Mouse (Mus musculus): ENCODE measurements at regions not wholly inside any gene's neighbourhood (a gene's known extent, or its start where the extent isn't known, plus 50 kb on each side); places are given as distances from the start of the nearest gene placed in this dataset.
"Not testable (repeated sequence)": the region's sequence is repeated elsewhere in the genome, so short reads cannot be mapped to it uniquely, and the experiment has no call there.

DNA sequence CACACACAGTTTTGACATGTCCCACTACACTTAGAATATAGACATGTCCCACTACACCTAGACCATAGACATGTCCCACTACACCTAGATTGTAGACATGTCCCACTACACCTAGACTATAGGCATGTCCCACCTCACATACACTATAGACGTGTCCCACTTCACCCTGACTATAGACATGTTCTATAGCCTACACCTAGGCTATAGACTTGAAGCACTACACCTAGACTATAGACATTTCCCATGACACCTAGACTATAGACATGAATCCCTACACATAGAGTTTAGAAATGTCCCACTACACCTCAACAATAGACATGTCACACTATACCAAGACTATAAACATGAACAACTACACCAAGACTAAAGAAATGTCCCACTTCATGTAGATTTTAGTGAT is 2580.9 kb downstream of the Gm37988 start:
- DNase-seq (ENCODE audit: low read depth): no peak

DNA sequence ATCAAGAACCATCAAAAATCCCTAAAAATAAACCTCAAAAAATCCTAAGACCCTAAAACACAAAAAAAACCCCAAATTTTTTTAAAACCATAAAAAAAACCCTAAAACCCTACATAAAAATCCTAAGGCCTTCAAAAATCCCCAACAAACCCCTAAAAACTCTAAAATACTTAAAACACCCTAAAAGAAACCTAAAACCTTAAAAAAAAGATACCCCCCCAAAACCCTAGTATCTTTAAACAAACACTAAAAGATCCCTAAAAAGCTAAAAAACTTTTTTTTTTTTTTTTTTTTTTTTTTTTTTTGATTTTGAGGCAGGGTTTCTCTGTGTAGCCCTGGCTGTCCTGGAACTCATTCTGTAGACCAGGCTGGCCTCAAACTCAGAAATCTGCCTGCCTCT is 2585.8 kb downstream of the Gm37988 start:
- peak; percentile 13 for DNase-seq (ENCODE audit: low read depth)

DNA sequence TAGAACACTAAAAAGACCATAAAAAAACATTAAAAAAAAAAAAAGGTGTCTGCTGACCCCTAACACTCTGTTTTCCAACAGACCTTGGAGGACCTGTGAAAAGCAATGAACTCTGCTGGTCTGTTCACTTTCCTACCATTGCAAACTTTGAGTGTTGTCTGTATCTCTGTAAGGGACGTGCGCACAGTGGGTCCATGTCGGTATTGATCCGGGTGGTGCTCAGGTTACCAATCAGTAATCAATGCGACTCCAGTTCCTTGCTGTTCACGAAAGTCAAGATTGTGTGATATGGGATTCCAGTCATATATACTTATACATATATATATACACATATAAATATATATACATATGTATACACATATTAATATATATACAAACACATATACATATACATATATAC is 2586.5 kb downstream of the Gm37988 start:
- peak; percentile 17 for DNase-seq (ENCODE audit: low read depth)

DNA sequence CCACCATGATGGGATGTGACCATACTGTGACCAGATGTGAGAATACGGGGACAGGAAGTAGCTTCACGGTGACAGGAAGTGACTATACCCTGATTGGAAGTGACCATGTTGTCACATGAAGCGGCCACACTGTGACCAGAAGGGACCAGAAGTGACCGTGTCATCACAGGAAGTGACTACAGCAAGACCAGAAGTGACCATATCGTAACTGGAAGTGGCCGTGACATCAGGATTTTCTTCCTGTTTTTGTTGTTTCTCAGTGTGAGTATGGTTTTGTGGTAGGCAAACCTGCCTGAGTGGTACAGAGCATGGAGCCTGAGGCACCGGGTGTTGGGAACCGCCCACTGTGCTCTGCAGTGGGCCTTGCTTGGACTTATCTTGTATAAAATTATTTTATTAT is 2587.8 kb downstream of the Gm37988 start:
- peak; percentile 44 for DNase-seq (ENCODE audit: low read depth)

DNA sequence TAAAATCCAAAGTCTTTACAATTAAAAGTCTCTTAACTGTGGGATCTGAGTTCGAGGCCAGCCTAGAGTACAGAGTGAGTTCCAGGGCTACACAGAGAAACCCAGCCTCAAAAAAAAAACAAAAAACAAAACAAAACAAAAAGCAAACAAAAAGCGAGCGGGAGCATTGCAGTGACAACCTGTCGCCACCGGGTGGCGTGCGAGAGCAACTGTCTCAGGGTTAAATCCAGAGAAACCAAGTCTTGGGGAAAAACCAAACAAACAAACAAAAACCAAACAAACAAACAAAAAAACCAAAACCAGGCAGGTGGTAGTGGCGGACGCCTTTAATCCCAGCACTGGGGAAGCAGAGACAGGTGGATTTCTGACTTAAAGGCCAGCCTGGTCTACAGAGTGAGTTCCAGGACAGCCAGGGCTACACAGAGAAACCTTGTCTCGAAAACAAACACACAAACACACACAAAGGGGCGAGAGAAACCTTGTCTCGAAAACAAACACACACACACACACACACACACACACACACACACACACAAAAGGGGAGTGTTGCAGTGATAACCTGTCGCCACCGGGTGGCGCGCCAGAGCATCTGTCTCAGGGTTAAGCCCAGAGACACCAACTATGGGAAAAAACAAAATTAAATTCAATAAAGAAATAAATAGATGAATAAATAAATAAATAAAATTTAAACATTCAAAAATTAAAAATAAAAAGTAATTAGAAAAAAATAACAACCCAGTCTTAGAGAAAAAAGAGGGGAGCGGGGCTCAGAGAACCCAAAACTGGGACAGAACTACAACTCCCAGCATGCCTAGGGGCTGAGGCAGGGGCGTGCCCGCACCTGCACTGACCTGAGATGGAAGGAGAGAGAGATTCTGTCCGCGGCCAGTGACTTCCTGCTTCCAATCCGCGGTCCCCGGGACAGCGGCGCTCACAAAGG is 2589.4 kb downstream of the Gm37988 start:
- peak; percentile 95 for DNase-seq (ENCODE audit: low read depth)

DNA sequence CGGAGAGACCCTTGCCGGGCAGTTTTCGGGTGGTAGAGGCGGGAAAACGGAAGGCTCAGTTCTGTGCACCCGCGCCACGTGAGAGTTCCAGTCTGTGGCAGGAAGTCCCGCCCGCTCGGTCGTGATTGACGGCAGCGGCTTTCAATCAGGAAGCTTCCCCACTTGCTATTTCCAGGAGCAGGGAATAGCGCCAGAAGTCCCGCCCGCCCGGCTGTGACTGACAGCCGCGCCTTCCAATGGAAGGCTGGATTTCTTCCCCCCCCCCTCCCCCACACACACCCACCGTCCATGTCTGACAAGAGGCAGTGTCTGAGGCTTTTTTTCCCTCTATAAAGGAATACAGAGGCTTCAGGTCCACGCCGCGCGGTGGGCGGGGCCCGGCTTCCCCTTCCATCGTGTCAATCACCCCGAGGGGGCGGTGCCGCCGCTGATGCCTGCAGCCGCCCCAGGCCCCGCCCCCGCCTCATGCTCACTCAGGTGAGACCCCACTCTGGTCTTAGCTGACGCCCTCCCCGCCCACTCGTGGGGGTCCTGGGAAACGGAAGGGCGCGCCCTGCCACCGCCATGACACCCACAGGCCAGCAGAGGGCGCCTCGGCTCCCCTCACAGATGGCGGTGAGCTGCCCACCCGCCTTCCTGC is 2590.2 kb downstream of the Gm37988 start:
- DNase-seq (ENCODE audit: low read depth): peak; percentile 98

DNA sequence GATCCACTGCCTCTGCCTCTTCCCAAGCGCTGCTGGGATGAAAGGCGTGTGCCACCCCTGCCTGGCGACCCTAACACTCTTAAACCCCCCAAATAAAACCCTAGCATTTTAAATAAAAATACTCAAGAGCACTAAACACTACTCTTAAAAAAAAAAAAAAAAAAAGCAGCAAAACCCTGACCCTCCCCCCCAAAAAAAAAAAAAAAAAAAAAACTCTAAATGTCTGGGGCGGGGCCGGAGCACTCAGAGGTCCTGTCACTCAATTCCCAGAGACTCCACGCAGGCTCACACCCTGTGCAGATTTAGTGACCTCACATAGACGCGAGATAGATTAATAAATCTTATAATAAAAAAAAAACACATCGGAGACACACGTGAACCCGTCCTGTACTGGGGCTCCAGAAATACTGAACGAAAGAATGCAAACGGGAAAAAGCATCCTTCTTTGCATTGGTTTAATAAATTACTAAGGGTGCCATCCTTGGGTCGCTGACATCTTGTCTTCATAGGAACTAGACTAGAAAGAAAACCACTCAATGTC is 2591.1 kb downstream of the Gm37988 start:
- DNase-seq (ENCODE audit: low read depth): peak; percentile 13

DNA sequence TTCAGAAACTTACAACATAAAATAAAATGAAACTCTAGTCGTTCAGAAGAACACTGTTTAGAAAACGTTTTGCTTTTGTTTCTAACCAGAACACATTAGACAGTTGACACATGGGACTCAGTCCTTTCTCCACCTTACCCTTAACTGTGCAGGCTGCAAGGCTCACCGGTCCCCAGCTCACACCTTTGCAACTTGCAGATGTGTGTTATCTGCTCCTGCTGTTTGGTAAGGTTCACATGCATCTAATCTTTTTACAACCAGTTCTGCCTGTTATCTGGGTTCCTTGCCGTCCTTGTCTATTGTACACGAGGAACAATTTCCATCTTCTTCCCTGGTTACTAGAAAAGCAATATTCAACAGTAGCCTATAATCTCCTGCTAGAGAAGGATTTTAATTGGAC is 2598.0 kb downstream of the Gm37988 start:
- DNase-seq (ENCODE audit: low read depth): not testable (repeated sequence)

DNA sequence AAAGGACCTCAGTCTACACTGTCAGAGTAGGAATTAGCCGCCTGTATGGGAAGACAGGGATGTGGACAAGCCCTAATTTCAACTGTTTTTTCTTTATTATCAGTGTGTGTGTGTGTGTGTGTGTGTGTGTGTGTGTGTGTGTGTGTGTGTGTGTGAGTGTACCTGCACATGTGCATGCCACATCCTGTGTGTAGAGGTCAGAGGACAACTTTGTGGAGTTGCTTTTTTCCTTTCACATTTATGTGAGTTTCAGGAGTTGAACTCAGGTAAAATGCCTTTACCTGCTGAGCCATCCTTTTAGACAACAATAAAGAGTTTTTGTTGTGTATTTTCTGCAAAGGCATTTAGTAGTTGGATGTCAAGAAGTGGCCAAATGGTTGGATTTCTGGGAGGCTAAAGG is 2606.8 kb downstream of the Gm37988 start:
- peak; percentile 6 for DNase-seq (ENCODE audit: low read depth)

DNA sequence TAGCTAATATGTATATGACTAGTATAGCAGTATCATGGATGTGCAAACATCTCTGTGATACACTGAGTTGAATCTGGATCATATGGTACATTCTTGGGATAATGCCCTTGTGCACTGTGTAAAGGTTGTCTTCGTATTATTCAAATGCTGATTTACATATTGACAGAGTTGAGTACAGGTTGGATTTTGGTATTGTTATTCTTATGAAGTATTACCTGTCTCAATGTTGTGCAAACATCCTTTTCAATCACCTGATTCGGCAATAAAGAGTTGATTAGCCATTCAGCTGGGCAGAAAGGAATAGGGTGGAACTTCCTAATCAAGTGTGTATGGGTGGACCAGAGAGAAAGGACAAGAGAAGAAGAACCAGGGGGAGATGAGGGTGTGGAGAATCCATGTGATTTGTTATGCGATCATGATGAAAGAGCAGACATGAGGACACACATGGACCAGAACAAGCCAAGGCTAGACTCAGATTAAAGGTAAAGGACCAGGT is 2644.0 kb downstream of the Gm37988 start:
- no peak for DNase-seq (ENCODE audit: low read depth)

DNA sequence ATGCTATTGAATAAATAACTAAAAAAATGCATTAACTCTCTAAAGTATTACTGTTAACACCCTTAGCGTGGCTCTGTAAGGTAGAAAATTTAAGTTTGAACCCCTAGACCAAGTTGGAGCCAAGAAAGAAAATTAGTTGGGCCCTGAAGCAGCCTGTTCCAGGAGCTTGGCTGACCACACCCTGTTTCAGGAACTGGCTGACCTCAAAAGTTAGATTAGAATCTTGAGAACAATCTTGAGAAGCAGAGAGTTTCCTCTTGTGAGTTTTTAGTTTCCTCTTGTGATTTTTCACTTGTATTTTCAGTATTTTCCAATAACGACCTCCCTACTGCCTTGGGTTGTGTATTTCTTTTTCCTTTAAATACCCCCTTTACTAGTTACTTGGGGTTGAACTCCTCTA is 2647.2 kb downstream of the Gm37988 start:
- DNase-seq (ENCODE audit: low read depth): peak; percentile 52

DNA sequence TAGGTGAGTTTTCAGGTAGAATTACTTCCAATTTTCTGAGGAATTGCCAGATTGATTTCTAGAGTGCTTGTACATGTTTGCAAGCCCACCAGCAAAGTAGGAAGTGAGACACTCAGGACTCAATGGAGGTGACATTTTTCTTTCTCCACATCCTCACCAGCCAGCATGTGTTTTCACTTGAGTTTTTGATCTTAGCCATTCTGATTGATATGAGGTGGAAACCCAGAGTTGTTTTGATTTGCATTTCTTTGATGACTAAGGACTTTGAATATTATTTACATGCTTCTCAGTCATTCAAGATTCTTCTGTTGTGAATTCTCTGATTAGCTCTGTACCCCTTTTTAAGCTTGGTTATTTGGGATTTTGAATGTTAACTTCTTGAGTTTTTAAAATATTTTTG is 2650.2 kb downstream of the Gm37988 start:
- peak; percentile 17 for DNase-seq (ENCODE audit: low read depth)

DNA sequence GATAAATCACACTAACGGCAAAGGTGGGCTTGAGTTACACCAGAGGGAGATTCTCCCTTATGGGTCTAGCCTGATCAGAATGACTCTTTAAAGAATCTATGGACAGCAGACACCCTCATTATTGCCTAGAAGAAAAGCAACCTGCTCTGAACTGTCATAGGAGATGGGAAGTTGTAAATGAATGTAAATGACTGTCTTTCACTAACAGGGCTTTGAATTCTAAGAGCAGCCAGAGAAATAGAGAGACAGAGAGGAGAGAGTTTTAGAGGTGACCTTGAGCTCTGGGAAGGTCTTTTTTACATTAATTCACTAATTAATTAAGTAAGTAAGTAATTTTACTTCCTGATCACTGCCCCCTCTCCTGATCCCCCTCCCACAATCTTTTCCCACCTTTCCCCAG is 2686.4 kb downstream of the Gm37988 start:
- no peak for DNase-seq (ENCODE audit: low read depth)

DNA sequence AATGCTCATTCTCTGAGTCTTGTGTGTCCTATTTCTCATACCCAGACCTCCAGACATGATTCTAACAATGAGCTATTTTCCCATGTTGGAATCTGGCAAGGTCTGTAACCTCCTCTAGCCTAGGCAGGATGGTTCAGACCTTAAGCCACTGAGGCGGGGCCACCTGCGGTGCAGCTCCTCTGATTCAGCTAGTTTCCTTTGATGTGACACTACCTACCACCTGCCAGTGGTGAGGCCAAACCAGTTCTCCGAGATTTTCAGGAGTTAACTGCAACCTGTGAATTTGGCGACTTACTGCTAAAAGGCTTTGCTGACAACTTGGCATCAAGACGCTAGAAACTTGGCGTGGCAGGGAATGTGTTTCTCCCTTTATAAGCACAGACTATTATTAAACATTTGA is 2691.3 kb downstream of the Gm37988 start:
- DNase-seq (ENCODE audit: low read depth): no peak

DNA sequence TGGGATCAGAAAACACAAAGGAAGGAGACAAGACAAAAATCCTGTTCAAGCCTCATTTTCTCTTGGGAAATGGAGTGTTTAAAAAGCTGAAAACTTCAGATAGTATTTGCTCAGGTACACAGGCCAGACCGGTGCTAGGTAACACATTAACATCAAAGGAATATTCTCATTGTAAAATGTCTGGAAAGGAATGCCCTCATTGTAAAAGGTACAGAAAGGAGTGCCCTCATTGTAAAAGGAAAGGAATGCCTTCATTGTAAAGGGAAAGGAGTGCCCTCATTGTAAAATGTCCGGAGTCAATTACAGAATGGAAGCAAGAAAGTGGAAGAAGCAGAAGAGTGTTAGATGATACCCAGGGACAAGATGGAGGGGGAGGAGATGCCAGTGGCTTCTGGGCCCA is 2694.7 kb downstream of the Gm37988 start:
- DNase-seq (ENCODE audit: low read depth): no peak

DNA sequence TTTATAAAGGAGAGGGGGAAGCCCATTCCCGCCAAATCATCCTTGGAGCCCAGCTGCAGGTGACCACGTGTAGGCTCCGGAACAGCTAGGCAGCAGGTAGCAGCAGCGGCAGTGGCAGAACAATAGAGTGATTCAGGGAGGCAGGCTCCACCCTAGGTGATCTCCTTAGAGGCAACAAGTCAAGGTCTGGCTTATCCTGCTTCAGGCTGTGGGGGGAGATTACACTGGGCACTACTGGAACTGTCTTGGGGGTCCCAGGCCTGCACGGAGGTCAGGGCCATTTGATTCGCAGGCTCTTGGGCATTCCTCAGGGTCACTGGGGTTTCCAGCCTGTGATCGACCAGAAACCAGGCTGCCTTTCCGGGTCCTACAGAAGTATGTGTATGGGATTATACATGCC is 2711.1 kb downstream of the Gm37988 start:
- no peak for DNase-seq (ENCODE audit: low read depth)

DNA sequence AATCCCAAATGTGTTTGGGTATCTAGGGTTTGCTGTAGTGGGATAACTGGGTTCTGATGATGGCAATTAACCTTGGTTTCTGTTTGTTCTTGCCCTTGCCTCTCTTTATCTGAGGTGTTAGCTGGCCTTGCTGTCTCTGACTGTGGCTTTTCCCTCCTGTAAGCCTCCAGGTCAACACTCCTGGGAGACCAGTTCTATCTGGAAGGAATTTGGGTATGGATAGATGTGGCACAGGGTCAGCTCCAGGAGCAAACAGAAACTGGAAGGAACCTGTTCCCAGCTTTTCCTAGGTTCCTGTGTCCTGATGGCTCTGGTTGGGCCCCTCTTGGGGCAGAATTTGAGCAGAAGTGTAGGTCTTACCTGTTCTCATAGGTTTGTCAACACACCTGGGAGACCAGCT is 2725.8 kb downstream of the Gm37988 start:
- DNase-seq (ENCODE audit: low read depth): no peak

DNA sequence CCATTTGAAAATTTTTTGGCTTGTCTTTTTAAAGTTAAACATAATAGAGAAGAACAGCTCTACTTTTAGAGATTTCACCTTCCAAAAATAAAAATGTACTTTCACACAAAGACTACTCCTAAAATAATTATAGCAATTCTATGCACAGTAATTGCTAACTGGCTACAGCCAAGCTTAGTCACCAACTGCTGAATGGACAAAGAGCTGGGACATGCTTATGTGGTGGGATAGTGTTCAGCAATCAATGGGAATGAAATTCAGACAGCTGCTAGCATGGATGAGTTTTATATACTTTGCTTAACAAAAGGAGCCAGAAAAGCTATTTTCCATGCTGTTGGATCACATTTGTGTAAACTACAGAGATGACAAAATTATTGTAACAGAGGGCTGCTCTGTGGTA is 2727.5 kb downstream of the Gm37988 start:
- DNase-seq (ENCODE audit: low read depth): no peak

DNA sequence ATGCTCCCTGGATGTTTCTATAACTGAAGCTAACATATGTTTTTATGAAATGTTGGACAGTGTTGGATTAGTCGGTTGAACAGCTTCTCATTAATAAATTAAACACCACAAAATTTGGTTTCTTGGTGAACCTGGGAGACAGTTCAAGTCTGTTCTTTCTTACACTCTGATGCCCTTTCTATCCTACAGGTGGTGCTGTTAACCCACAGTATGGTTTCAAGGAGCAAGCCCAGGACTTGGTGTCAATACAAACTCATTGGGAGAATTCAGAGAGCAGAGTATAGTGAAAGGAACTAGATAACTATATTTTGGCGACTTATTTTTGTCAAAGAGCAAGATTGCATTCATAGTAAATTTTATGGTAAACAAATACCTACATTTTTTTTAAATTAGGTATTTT is 2735.8 kb downstream of the Gm37988 start:
- DNase-seq (ENCODE audit: low read depth): peak; percentile 41

DNA sequence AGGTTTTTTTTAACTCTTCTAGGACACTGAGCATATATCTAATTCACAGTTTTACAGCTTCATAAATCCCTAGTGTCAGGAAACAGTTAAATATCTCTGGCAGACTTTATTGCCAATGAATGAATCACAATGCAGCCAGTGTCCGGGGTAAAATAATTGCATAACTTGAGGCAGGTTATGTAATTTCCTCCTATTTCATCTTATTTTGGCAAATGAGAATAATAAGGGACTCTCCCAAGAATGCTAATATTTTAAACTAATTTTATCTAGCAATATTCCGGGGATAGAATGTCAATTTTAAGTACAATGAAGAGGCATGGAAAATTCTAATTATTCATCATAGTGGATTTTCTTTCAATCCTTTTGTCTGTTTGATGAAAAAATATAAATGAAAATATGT is 2740.6 kb downstream of the Gm37988 start:
- DNase-seq (ENCODE audit: low read depth): no peak

DNA sequence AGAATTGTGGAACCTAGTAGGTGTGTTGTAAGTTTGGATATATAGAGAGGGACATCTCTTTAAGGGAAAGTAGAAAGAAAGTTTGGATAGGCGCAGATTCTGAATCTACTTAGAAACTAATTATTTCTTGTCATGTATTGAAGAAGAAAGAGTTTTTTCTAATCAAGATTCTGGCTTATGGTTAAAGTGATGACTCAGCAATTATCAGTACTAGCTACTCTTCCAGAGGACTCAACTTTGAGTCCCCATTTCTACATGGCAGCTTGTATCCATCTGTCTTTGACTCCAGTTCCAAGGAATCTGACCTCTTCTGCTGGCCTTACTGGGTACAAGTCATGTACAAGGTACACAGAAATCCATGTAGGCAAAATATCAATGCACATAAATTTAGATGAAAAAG is 2767.1 kb downstream of the Gm37988 start:
- DNase-seq (ENCODE audit: low read depth): no peak

DNA sequence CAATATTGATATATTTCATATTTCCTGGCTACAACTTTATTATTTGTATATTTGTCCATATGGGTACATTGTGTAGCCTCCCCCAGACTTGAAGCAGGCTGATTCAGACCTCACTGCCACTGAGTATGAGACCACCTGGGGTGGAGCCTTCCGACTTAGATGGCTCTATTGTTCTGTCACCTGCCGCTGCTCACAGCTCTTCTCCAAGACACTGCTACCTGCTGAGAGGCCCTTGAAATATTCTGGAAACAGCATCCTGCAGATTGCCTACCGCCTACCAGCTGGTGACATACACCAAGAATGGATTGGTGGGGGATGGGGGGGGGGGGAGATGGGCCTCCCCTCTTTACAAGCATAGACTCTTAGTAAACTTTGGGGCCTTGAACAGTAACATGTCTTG is 2778.7 kb downstream of the Gm37988 start:
- no peak for DNase-seq (ENCODE audit: low read depth)

DNA sequence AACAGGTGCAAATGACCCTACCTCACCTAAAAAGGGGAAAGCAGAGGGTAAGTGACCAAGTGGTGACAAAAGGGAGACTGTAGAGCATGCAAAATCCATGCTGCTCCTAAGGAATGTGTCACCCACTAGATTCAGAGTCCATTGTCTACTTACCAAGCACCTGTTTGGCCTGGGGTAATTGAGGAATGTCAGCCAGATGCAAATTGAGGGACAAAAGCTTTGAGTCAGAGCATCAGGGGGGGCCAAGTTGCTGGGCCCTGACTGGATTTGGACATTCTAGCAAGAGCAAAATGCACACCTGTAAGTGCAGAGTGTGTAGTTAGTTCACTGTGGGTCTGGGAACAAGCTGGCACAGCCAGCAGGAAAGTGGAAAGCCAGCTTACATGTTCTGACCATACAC is 2783.6 kb downstream of the Gm37988 start:
- DNase-seq (ENCODE audit: low read depth): no peak

All from induced T-regulatory cell, adult 2 months (primary cell).